Mouse (Mus musculus): ENCODE measurements at regions not wholly inside any gene's neighbourhood (a gene's known extent, or its start where the extent isn't known, plus 50 kb on each side); places are given as distances from the start of the nearest gene placed in this dataset.

GRCm38 (mm10) chr1:183504103-183504841, 86.3 kb downstream of the Hhipl2 start:
- DNase-seq (ENCODE audit: low read depth, low spot score) = no peak
- Histone ChIP-seq H3K27me3 (ENCODE audit: control insufficient read depth, insufficient read depth, low read length, poor library complexity, severe bottlenecking) (no peaks in the 10 kb centered on the region), H3K36me3 (ENCODE audit: control insufficient read depth, insufficient read depth, low read length, poor library complexity, severe bottlenecking) (no peaks in the 10 kb centered on the region)

DNA sequence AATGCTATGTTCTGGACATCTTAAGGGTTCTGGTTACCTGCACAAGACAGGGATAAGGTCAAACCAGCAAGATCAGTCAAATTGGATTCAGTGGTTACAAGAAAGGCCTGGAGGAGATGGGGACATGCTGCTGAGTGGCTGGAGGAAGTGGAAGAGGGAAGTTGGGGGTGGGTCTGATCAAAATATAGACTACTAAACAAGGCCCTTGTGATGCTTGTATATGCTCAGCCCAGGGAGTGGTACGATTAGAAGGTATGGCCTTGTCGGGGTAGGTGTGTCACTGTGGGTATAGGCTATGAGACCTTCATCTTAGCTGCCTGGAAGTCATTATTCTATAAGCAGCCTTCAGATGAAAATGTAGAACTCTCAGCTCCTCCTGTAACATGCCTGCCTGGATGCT, 89.9 kb downstream of the Hhipl2 start:
- Histone ChIP-seq H3K36me3 (ENCODE audit: control insufficient read depth, insufficient read depth, low read length, poor library complexity, severe bottlenecking) (no peaks in the 10 kb centered on the region), H3K27me3 (ENCODE audit: control insufficient read depth, insufficient read depth, low read length, poor library complexity, severe bottlenecking) (no peaks in the 10 kb centered on the region)
- DNase-seq (ENCODE audit: low read depth, low spot score) = no peak

DNA sequence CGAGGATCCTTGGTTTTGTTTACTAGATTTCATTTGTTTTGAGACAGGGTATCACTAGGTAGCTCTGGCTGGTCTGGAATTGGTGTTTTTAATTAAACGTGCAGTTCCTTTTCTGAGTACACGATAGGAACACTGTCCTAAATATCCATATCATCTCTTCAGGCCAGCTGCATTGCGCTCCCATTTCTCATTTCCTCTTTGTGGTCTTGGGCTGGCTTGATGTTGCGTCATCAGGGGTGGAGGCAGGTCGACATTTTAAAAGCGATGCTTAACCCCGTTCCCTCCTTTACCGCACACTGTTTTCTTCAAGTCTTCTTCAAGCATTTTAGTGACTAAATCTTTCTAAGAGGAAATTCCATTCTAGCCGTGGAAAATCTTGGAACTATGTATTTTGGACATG, 92.7 kb downstream of the Hhipl2 start:
- Histone ChIP-seq H3K27me3 (ENCODE audit: control insufficient read depth, insufficient read depth, low read length, poor library complexity, severe bottlenecking) (no peaks in the 10 kb centered on the region), H3K36me3 (ENCODE audit: control insufficient read depth, insufficient read depth, low read length, poor library complexity, severe bottlenecking) (no peaks in the 10 kb centered on the region)
- peak; percentile 7 for DNase-seq (ENCODE audit: low read depth, low spot score)

DNA sequence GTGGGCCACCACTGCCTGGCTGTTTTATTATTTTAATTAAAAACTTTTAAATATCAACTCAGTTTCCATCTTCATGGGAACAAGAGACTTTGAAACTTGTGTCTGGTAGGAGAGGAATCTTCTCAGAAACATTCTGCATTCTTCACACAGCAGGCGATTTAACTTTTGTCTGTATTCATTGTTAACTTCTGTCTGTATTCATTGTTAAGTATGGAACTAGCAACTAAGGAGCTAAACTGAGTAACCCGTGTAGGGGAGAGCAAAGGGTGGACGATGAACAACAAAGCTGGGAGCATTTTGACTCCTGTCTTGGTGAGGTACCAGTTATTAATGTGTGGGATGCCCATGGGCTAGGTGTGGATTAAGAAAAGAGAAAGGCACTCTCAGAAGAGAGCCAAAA, 95.9 kb downstream of the Hhipl2 start:
- Histone ChIP-seq H3K36me3 (ENCODE audit: control insufficient read depth, insufficient read depth, low read length, poor library complexity, severe bottlenecking) (no peaks in the 10 kb centered on the region), H3K27me3 (ENCODE audit: control insufficient read depth, insufficient read depth, low read length, poor library complexity, severe bottlenecking) (no peaks in the 10 kb centered on the region)
- DNase-seq (ENCODE audit: low read depth, low spot score) = no peak

DNA sequence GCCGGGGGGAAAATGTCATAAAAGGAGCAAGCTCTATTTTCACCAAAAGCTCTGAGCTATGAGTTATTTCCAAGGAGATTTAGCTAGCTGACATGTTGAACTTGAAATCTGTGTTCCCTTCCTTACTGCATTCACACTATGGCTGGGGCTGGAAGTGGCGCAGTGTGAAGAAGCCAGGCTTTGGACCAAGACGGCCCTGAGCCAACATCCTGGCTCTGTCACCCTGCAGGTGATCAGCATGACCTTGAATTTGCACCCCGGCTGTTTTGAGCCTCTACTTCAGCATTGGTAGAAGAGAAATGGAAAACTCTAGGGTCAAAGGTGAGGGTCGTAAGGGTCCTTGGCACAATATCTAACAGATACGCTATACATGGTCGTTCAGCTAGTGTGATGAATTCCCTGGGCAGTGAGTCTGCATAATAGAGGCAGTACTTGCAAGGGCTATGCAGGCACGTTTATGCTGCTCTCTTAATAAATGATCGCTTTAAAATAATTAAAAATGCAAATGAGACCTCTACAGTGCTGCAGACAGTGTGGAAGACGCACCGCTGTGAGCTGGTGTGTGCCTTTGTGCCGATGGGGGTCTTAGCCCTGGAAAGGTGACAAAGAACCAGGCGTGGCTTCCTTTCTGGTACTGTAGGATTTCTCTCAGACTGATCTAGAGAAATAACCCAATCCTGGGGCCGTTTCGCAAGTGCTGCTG, 96.4 kb downstream of the Hhipl2 start:
- no peak for DNase-seq (ENCODE audit: low read depth, low spot score)
- Histone ChIP-seq H3K27me3 (ENCODE audit: control insufficient read depth, insufficient read depth, low read length, poor library complexity, severe bottlenecking) (no peaks in the 10 kb centered on the region), H3K36me3 (ENCODE audit: control insufficient read depth, insufficient read depth, low read length, poor library complexity, severe bottlenecking) (no peaks in the 10 kb centered on the region)

DNA sequence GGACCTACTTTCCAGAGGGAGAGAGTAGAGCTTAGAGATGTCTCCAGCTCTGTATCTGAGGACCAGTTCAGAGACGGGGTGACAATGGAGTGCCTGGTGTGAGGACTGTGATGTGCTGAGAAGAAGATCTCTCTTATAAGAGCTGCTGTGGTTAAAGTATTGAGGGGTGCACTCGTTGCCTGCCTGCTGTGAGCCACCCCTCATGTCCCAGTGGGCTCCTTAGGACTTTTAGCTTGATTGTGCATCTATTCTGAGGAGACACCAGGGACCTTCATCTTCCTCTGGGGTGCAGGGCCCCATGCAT, 96.9 kb downstream of the Hhipl2 start:
- no peaks in the 10 kb centered on the region for H3K36me3 ChIP-seq (ENCODE audit: control insufficient read depth, insufficient read depth, low read length, poor library complexity, severe bottlenecking)
- H3K27me3 ChIP-seq (ENCODE audit: control insufficient read depth, insufficient read depth, low read length, poor library complexity, severe bottlenecking) = no peaks in the 10 kb centered on the region
- DNase-seq (ENCODE audit: low read depth, low spot score) = no peak

DNA sequence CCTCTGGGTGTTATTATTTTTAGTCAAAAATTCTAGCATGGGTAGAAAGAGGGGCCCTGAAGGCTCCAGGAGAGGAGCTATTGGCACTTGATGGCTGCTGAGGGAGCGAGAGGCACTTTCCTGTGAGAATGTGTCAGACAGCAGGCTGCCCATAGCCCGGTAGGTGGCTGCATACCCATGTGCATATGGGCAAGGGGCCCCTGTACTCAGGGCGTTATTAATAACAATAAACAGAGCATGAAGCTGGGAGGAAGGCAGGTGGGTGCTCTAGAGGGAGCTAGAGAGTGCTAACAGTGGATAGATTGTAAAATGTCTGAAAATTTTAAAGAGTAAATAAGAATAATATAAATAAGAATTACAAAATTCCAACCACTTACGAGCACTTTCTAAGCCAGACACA, 98.2 kb downstream of the Hhipl2 start:
- no peaks in the 10 kb centered on the region for H3K27me3 ChIP-seq (ENCODE audit: control insufficient read depth, insufficient read depth, low read length, poor library complexity, severe bottlenecking)
- DNase-seq (ENCODE audit: low read depth, low spot score) = peak; percentile 3
- H3K36me3 ChIP-seq (ENCODE audit: control insufficient read depth, insufficient read depth, low read length, poor library complexity, severe bottlenecking) = no peaks in the 10 kb centered on the region

- DNase-seq (ENCODE audit: low read depth, low spot score) = no peak
- no peaks in the 10 kb centered on the region for H3K27me3 ChIP-seq (ENCODE audit: control insufficient read depth, insufficient read depth, low read length, poor library complexity, severe bottlenecking)
Measured at GRCm38 (mm10) chr1:183517236-183517635, 99.2 kb downstream of the Hhipl2 start.

GRCm38 (mm10) chr1:183521569-183521968, 103.6 kb downstream of the Hhipl2 start:
- no peak for DNase-seq (ENCODE audit: low read depth, low spot score)
- H3K36me3 ChIP-seq (ENCODE audit: control insufficient read depth, insufficient read depth, low read length, poor library complexity, severe bottlenecking) = no peaks in the 10 kb centered on the region

More at GRCm38 (mm10) chr1:183517236-183517635, 99.2 kb downstream of the Hhipl2 start:
- H3K36me3 ChIP-seq (ENCODE audit: control insufficient read depth, insufficient read depth, low read length, poor library complexity, severe bottlenecking) = no peaks in the 10 kb centered on the region

DNA sequence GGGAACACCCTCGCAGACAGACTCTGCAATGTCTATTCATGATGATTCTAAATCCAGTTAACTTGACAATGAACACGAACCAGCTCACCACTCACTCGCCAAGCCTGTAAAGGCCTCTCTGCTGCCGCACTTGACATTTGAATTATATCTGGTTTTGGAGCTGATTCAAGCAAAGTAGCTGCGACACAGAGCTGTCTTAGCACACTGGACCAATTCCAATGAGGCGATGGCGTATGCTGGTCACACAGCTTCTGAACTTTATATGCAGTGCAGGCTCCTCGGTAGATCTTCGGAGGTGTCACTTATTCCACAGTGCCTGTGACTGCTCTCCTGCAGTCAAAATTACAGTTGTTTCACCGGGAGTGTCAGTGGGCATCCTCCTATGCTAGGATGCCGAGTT, 115.4 kb downstream of the Hhipl2 start:
- Histone ChIP-seq H3K36me3 (ENCODE audit: control insufficient read depth, insufficient read depth, low read length, poor library complexity, severe bottlenecking) (no peaks in the 10 kb centered on the region), H3K27me3 (ENCODE audit: control insufficient read depth, insufficient read depth, low read length, poor library complexity, severe bottlenecking) (no peaks in the 10 kb centered on the region)
- DNase-seq (ENCODE audit: low read depth, low spot score) = no peak

More at GRCm38 (mm10) chr1:183521569-183521968, 103.6 kb downstream of the Hhipl2 start:
- H3K27me3 ChIP-seq (ENCODE audit: control insufficient read depth, insufficient read depth, low read length, poor library complexity, severe bottlenecking) = no peaks in the 10 kb centered on the region

GRCm38 (mm10) chr1:183548752-183549387, 130.9 kb downstream of the Hhipl2 start:
- no peak for DNase-seq (ENCODE audit: low read depth, low spot score)
- Histone ChIP-seq H3K27me3 (ENCODE audit: control insufficient read depth, insufficient read depth, low read length, poor library complexity, severe bottlenecking) (no peaks in the 10 kb centered on the region), H3K36me3 (ENCODE audit: control insufficient read depth, insufficient read depth, low read length, poor library complexity, severe bottlenecking) (no peaks in the 10 kb centered on the region)

DNA sequence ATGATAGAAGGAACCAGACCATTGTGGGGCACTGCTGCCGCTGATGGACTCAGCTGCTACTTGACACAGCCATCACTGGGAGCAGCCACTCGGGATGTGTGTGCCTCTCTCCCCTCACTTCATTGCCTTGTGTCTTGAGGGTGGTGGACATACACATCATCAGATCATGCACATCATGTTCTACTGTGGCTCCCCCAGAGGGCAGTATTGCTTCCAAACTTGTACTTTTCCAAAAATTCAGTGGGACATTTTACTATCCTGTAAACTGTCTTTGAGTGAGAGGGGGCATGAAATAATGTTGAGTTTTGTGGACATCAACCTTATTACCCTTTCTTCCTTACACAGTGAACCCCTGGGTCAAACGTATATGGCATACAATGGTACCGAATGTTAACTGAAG, 134.6 kb downstream of the Hhipl2 start:
- Histone ChIP-seq H3K27me3 (ENCODE audit: control insufficient read depth, insufficient read depth, low read length, poor library complexity, severe bottlenecking) (no peaks in the 10 kb centered on the region), H3K36me3 (ENCODE audit: control insufficient read depth, insufficient read depth, low read length, poor library complexity, severe bottlenecking) (no peaks in the 10 kb centered on the region)

GRCm38 (mm10) chr1:183553219-183553618, 135.2 kb downstream of the Hhipl2 start:
- no peak for DNase-seq (ENCODE audit: low read depth, low spot score)
- H3K27me3 ChIP-seq (ENCODE audit: control insufficient read depth, insufficient read depth, low read length, poor library complexity, severe bottlenecking) = no peaks in the 10 kb centered on the region
- no peaks in the 10 kb centered on the region for H3K36me3 ChIP-seq (ENCODE audit: control insufficient read depth, insufficient read depth, low read length, poor library complexity, severe bottlenecking)

More for the DNA sequence above, 134.6 kb downstream of the Hhipl2 start:
- no peak for DNase-seq (ENCODE audit: low read depth, low spot score)

DNA sequence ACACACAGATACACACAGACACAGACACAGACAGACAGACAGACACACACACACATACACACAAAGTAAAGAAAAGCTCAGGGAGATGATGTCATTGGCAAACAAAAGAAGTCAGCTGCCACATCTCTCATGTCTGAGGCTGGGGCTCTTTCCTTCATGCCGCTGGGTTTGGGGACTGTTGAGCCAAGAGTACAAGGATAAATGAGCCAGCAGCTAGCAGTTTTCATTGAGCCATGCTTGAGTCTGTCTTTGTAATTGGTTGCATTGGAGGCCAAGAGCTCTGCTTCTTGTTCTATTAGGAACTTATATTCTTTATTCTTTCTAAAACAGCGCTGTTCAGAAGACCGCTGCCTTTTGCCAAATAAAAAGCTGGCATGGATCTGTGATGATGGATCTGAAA, 144.8 kb downstream of the Hhipl2 start:
- H3K36me3 ChIP-seq (ENCODE audit: control insufficient read depth, insufficient read depth, low read length, poor library complexity, severe bottlenecking) = no peaks in the 10 kb centered on the region
- no peaks in the 10 kb centered on the region for H3K27me3 ChIP-seq (ENCODE audit: control insufficient read depth, insufficient read depth, low read length, poor library complexity, severe bottlenecking)
- DNase-seq (ENCODE audit: low read depth, low spot score) = no peak
